Mouse (Mus musculus) stomach, postnatal 0 days (tissue): ENCODE data around the gene C2. TPM values are rescaled to one million over a fixed set of nuclear protein-coding genes. Genes with fewer than 3 reads are reported as not detected.
"Not testable (repeated sequence)": the region's sequence is repeated elsewhere in the genome, so short reads cannot be mapped to it uniquely, and the experiment has no call there.

Source experiments
- ATAC-seq: fragments of 200-750 bp; cut with Nextera tagmentation; 2 replicates; pipeline ENCODE4 v1.8.0; 2017; ENCODE audit not compliant: low FRiP score, low TSS enrichment
- DNase-seq: peaks from one replicate; pipeline ENCODE4 v3.0.0-alpha.2; 2016; ENCODE audit warnings: low spot score
- H3K27ac ChIP-seq: fragments of 300-500 bp; sonication (generic); replicated peaks from 2 replicates; pipeline ENCODE4 v1.5.1; 2014; ENCODE audit warnings: mild to moderate bottlenecking, control low read depth
- H3K27me3 ChIP-seq: fragments of 300-500 bp; sonication (generic); 2 replicates; pipeline ENCODE4 v1.6.1; 2014; ENCODE audit warnings: low read length; ENCODE audit not compliant: control insufficient read depth, insufficient read depth
- H3K36me3 ChIP-seq: fragments of 300-500 bp; sonication (generic); 2 replicates; pipeline ENCODE4 v1.6.1; 2014; ENCODE audit warnings: low read length, mixed read lengths; ENCODE audit not compliant: control insufficient read depth, insufficient read depth
- H3K4me1 ChIP-seq: fragments of 300-500 bp; sonication (generic); replicated peaks from 2 replicates; pipeline ENCODE4 v1.6.1; 2014; ENCODE audit warnings: antibody characterized with exemption; ENCODE audit not compliant: control insufficient read depth, insufficient read depth
- H3K4me2 ChIP-seq: fragments of 300-500 bp; sonication (generic); replicated peaks from 2 replicates; pipeline ENCODE4 v1.6.1; 2014; ENCODE audit warnings: low read depth, mild to moderate bottlenecking, control low read depth, moderate library complexity
- H3K4me3 ChIP-seq: fragments of 300-500 bp; sonication (generic); 2 replicates; pipeline ENCODE4 v1.5.1; 2014; ENCODE audit warnings: low read depth, low read length, control low read depth
- H3K9ac ChIP-seq: fragments of 300-500 bp; sonication (generic); 2 replicates; pipeline ENCODE4 v1.6.1; 2014; ENCODE audit warnings: mild to moderate bottlenecking, low read length, control low read depth, mixed read lengths
- H3K9me3 ChIP-seq: fragments of 300-500 bp; sonication (generic); 2 replicates; pipeline ENCODE4 v1.6.1; 2016; ENCODE audit warnings: low read length; ENCODE audit not compliant: control insufficient read depth
- CTCF ChIP-seq: IDR thresholded peaks from 2 replicates; pipeline ENCODE4 v1.5.1; 2016; ENCODE audit warnings: antibody characterized with exemption, low read depth, mild to moderate bottlenecking, moderate library complexity
- EP300 ChIP-seq: optimal IDR thresholded peaks from 2 replicates; pipeline ENCODE3; 2016; ENCODE audit warnings: antibody characterized with exemption
- WGBS: fragments of 180-500 bp; shearing (Covaris S2); extraction: QIAGEN DNeasy Blood & Tissue Kit; methylation state at CpG from one replicate; pipeline ENCODE4 v1.1.7; 2014; 5-methylcytosine and 5-hydroxymethylcytosine counted together
- polyA plus RNA-seq: library from polyadenylated mRNA; unstranded; fragments of >200 nt; fragmentation: Nextera tagmentation; extraction: Ambion mirVana; gene quantifications from 2 replicates; pipeline ENCODE4 v1.2.1, GENCODE M21; 2015

C2 gene
- polyA plus RNA-seq, 1 experiment from 2014 or later, result 4.8 TPM

DNA sequence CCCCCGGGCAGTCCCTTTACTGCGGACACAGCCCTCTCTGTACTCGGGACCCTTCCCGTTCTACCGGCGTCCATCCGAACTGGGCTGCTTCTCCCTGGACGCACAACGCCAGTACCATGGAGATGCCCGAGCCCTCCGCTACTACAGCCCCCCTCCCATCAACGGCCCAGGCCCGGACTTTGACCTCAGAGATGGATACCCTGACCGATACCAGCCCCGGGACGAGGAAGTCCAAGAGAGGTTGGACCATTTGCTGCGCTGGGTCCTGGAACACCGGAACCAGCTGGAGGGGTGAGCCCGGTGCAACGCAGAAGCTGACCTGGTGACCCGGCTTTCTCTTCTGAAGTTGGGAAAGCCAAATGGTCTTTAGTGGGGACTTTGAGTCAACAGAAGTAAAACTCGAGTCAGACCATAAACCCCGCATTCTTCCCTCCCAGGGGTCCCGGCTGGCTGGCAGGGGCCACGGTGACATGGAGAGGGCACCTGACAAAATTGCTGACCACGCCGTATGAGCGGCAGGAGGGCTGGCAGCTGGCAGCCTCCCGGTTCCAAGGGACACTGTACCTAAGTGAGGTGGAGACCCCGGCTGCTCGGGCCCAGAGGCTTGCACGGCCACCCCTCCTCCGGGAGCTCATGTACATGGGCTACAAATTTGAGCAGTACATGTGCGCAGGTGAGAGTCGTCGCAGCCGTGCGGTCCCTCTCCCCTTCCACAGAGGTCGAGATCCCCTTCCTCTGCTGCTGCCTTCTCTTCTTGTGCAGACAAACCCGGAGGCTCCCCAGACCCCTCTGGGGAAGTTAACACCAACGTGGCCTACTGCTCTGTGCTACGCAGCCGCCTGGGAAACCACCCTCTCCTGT is 60.4 kb downstream of the C2 start:
- ATAC-seq (peak; percentile 36), DNase-seq (peak; percentile 31)
- no peaks in the 10 kb centered on the region for H3K27me3 ChIP-seq
- 32% methylated on average over 41 of the region's 43 CpGs for WGBS
- H3K4me1 ChIP-seq, result 0 out of 2 replicates have a peak, but pooled peaks cover 5% of the 10 kb centered on the region
- H3K36me3 ChIP-seq, result peaks cover 15% of the 10 kb centered on the region; the same call in 1 of the 2 replicates
- peak overlapping the region; percentile 93 for H3K4me2 ChIP-seq
- H3K4me3 ChIP-seq, result peak overlapping the region; percentile 73
- H3K9ac ChIP-seq, result peak overlapping the region; percentile 73
- H3K9me3 ChIP-seq, result no peaks in the 10 kb centered on the region
- peak overlapping the region; percentile 86 for H3K27ac ChIP-seq
- TF ChIP-seq EP300 (no peak), CTCF (no peak)

DNA sequence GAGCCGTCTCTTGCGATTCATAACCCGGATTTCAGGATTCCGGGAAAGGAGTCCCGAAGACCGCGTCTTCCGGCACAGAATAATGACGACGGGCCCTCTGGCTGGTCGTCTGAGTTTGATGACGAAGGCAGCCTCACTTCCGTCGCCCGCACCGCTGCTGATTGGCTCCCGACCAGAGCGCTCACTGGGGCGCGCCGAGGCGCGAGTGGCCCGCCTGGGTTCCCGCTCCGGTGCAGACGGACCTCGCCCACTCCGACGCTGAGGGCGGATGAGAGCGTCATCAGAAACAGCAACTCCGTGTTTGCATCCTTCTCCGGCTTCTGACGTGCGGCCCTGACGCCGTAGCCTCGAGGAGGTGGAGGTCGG is 61.2 kb downstream of the C2 start, which contains the start of the genes Stk19 and Dxo:
Stk19 (minus strand) TSS at position 90 of the 366 bp plus-strand sequence.
Dxo (plus strand) TSS at position 164 of the 366 bp plus-strand sequence.
- ATAC-seq (peak; percentile 95), DNase-seq (peak; percentile 98)
- TF ChIP-seq EP300 (no peak), CTCF (no peak)
- H3K9me3 ChIP-seq, result no peaks in the 10 kb centered on the region
- peak within 1 kb of the TSS; percentile 86 for H3K27ac ChIP-seq
- WGBS, result under 1% methylated on average over 40 of the region's 40 CpGs
- H3K9ac ChIP-seq, result peak within 1 kb of the TSS; percentile 75
- H3K4me2 ChIP-seq, result peak within 1 kb of the TSS; percentile 97
- peaks cover 15% of the 10 kb centered on the region; the same call in 1 of the 2 replicates for H3K36me3 ChIP-seq
- H3K4me3 ChIP-seq, result peak within 1 kb of the TSS; percentile 73
- 0 out of 2 replicates have a peak, but pooled peaks cover 5% of the 10 kb centered on the region for H3K4me1 ChIP-seq
- no peaks in the 10 kb centered on the region for H3K27me3 ChIP-seq

DNA sequence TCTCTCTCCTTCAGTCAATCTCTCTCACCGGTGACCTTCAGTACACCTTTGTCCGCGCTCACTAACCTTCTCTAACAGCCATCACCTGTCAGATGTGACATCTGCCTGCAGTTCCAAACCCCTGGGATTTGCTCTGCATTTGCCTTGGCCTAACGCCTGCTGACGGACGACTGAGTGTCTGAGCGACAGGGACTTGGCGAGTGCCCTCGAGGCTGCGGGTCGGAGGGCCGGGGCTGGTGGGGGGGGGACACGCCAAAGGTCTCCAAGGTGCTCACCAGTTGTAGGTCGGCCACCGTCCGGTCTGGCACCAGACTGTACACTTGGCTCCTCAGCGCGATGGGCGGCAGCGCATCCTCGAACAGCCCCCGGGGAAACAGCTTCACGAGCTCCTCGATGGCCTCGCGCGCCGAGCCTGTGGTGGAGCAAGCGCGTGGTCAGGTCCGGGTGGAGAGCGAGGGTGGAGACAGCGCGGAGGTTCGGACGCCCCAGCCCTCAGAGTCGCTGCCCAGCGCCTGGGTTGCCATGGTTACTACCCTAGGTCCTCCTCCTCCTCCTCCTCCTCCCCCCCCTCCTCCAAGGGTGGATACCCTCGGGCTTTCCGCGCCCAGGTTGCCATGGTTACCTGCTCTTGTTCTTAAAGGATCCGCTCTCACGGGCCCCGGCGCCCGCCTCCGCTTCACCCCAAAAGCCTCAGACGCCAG is 61.8 kb downstream of the C2 start:
- Histone ChIP-seq H3K9ac (peak overlapping the region; percentile 75), H3K4me3 (peak overlapping the region; percentile 73), H3K4me1 (0 out of 2 replicates have a peak, but pooled peaks cover 5% of the 10 kb centered on the region), H3K27me3 (no peaks in the 10 kb centered on the region), H3K4me2 (peak overlapping the region; percentile 97), H3K36me3 (peaks cover 15% of the 10 kb centered on the region; the same call in 1 of the 2 replicates), H3K9me3 (no peaks in the 10 kb centered on the region), H3K27ac (peak overlapping the region; percentile 78)
- no peak for TF ChIP-seq CTCF
- no peak for TF ChIP-seq EP300
- DNase-seq, result no peak
- WGBS, result 5% methylated on average over 48 of the region's 48 CpGs
- ATAC-seq, result peak; percentile 60

DNA sequence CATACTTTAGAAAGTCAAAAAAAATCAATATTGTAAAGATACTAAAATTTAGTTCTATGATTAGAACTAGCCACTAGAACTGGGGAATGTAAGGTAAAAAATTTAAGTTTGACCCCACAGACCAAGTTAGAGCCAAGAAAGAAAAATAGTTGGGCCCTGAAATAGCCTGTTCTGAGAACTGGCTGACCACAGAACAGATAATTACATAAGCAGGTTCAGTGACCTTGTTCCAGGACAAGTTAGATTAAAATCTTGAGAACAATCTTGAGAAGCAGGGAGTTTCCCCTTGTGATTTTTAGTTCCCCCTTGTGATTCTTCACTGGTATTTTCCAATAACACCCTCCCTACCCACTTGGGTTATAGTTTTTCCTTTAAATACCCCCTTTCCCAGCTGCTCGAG is 67.3 kb downstream of the C2 start:
- not testable (repeated sequence) for H3K4me2 ChIP-seq, H3K27me3 ChIP-seq, H3K27ac ChIP-seq, H3K4me3 ChIP-seq, H3K9ac ChIP-seq, ATAC-seq, DNase-seq, H3K4me1 ChIP-seq, H3K9me3 ChIP-seq
- WGBS, result 88% methylated on average over 1 of the region's 1 CpGs
- peaks cover 11% of the 10 kb centered on the region for H3K36me3 ChIP-seq

DNA sequence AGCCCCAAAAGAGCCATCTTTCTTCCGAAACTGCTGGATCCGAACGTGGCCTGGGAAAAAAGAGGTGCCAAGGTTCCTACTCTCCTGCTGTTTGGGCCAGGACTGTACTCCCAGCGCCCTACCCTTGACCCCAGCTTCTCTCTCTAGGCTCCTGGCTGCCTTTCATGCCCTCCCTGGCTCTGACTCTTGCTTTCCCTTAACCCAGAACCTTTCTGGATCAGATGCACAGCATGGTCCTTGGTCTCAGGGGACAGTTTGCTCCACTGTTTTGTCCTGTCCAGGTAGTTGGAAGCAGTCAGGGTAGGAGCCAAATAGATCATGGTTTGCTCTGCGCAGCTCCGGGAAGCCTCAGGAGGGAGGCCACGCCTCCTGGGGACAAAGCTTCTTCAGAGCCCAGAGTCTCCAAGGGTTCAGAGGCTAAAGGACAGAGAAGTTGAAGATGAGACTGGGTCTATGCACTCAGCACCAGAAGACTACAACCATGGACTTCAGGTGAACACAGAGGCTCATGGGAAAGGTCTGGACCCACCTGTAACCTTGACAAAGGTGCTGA is 83.2 kb downstream of the C2 start:
- Histone ChIP-seq H3K9me3 (no peaks in the 10 kb centered on the region), H3K4me3 (no peak overlapping the region), H3K4me1 (no peaks in the 10 kb centered on the region), H3K4me2 (no peak overlapping the region), H3K27me3 (no peaks in the 10 kb centered on the region), H3K27ac (no peak overlapping the region), H3K36me3 (no peaks in the 10 kb centered on the region), H3K9ac (no peak overlapping the region)
- TF ChIP-seq CTCF (no peak), EP300 (no peak)
- DNase-seq, result no peak
- WGBS, result 75% methylated on average over 7 of the region's 7 CpGs
- no peak for ATAC-seq
